ENCODE assay signal across 10 mouse cellular contexts in the genomic region with DNA sequence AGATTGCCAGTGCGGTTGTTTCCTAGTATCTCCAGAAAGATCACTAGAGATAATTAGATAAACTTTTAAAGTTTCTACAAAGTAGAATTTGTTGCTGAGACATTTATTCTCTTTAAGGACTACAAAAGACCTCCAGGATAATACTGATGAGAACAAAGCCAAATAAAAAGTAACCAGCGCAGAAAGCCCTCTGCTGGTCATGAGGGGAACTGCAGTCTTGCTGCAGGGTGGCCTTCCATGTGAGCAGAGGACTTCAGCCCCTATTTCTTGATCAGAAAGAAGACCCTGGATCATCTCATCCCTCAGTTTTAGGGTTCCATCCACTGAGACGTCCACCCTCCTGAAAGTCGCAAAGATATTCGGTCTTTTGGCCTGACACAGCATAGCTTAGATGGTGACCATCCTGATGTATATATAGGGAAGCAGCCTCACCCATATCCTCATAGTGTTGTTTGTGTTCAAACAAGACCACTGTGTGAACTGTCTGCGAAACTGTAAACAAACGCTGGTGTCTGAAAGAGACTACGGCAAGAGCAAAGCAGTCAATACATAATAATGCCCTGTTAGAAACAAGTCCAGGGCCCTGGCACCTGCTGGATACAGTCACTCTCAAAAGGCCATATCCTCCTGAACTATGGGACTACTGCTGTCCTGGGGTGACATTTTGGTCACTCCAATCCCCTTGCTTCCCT.
DNase-seq lines count a peak whose midpoint lies in the region; ATAC-seq and TF ChIP-seq lines count a peak whose summit lies in the region.
"Had no signal": no experiment of that assay in that cellular context is flagged by ENCODE, and none has a peak within 500 bp of the region (broad histone marks: within the 10 kb centered on the region; RNA-seq: fewer than 3 reads in every experiment).

No protein-coding gene starts in this region.

- POLR2A ChIA-PET in Patski (lab: Charles Lee) = no interaction called here

- H3K9me3 ChIP-seq in liver, postnatal 0 days (ENCODE audit: low read length) = no peaks in the 10 kb centered on the region
- H3K9me3 ChIP-seq: limb, embryonic 13.5 days had no signal

- in situ Hi-C loops in Patski (cut with MboI; ENCODE audit: low pct_unique_long_range_greater_than_20kb) = loop anchor here (5.0 kb wide), 2 partner anchors 77 to 157 kb away; no protein-coding TSS in a partner anchor

- no peak for TF ChIP-seq EP300 in liver, postnatal 0 days (IDR thresholded peaks at IDR 0.05; ENCODE audit: low read depth)

- DNase-seq in layer of hippocampus, adult 11-12 months (ENCODE audit: low spot score) = peak; percentile 74
- no peak for DNase-seq in layer of hippocampus, adult 9-11 months
- no peak for DNase-seq in Patski (ENCODE audit: low read depth, low spot score)
- peak; percentile 79 for DNase-seq in cerebellum, adult 8-10 months
- DNase-seq in heart, postnatal 10 days = peak; percentile 49 to 72
- peak; percentile 38 for DNase-seq in liver, postnatal 0 days
- DNase-seq in right cerebral cortex, postnatal 14 days = peak; percentile 62

- ATAC-seq in Patski = no peak
- ATAC-seq in liver, postnatal 0 days = no peak
- no peak for ATAC-seq in erythroid progenitor cell, adult 5-6 weeks (replicated peaks; ENCODE audit: low FRiP score, poor library complexity, severe bottlenecking)

- no peak overlapping the region for H3K4me3 ChIP-seq in liver, postnatal 0 days (ENCODE audit: low read depth, low read length)
- H3K4me3 ChIP-seq: erythroblast, embryonic 14.5 days had no signal

- intact Hi-C loops in heart, postnatal 10 days (cut with DNase I) = loop anchor here (1.0 to 2.0 kb wide), 3 partner anchors 173 to 1149 kb away; no protein-coding TSS in a partner anchor

- no peak overlapping the region for H3K27ac ChIP-seq in liver, postnatal 0 days (ENCODE audit: low read depth)
- H3K27ac ChIP-seq: limb, embryonic 13.5 days had no signal

- WGBS in liver, postnatal 0 days (ENCODE audit: insufficient replicate concordance) = 44% methylated on average over 8 of the region's 8 CpGs

- CTCF ChIA-PET in Patski (lab: Charles Lee) = interaction anchor here (1.0 to 1.2 kb wide), 5 partner anchors 10 to 270 kb away, joined by 3 to 4 read pairs (median 3); no protein-coding TSS in a partner anchor

- H3K4me2 ChIP-seq in liver, postnatal 0 days (ENCODE audit: low read depth, low read length) = no peak overlapping the region

- H3K9ac ChIP-seq in liver, postnatal 0 days (replicated peaks) = no peak overlapping the region
- H3K9ac ChIP-seq: limb, embryonic 13.5 days had no signal

- H3K4me1 ChIP-seq in liver, postnatal 0 days (ENCODE audit: insufficient read depth) = no peaks in the 10 kb centered on the region

- H3K36me3 ChIP-seq in liver, postnatal 0 days (replicated peaks; ENCODE audit: insufficient read depth, low read length) = no peaks in the 10 kb centered on the region
- H3K36me3 ChIP-seq: limb, embryonic 13.5 days had no signal

- TF ChIP-seq CTCF in Patski (IDR thresholded peaks at IDR 0.05) = peak; percentile 91
- peak; percentile 78 for TF ChIP-seq CTCF in liver, postnatal 0 days (IDR thresholded peaks at IDR 0.05; ENCODE audit: low read depth)

- H3K27me3 ChIP-seq in Patski = peaks cover 3% of the 10 kb centered on the region
- peaks cover 39% of the 10 kb centered on the region for H3K27me3 ChIP-seq in liver, postnatal 0 days (ENCODE audit: insufficient read depth, low read length)

Comparison
In these comparisons a context has a peak if more than half of its experiments do, and no peak if none do; other contexts are left out.
1. DNase-seq: peak in layer of hippocampus, adult 11-12 months (single experiment), cerebellum, adult 8-10 months (single experiment), heart, postnatal 10 days (2 of 2), liver, postnatal 0 days (single experiment) and right cerebral cortex, postnatal 14 days (single experiment); none in layer of hippocampus, adult 9-11 months (single experiment) and Patski (single experiment).